Mouse (Mus musculus) thymus, postnatal 10 days (tissue): ENCODE measurements around the gene Abhd6.
"Not testable (repeated sequence)": the region's sequence is repeated elsewhere in the genome, so short reads cannot be mapped to it uniquely, and the experiment has no call there.

Experiments
- DNase-seq, 2 experiments: peaks; one replicate each; pipeline ENCODE4 v3.0.0; 2021; ENCODE audit warnings: low spot score in 2 of 2

Abhd6 gene

GRCm38 (mm10) chr14:7999030-7999429, 3.7 kb upstream of the Abhd6 start:
- DNase-seq: no peak

DNA sequence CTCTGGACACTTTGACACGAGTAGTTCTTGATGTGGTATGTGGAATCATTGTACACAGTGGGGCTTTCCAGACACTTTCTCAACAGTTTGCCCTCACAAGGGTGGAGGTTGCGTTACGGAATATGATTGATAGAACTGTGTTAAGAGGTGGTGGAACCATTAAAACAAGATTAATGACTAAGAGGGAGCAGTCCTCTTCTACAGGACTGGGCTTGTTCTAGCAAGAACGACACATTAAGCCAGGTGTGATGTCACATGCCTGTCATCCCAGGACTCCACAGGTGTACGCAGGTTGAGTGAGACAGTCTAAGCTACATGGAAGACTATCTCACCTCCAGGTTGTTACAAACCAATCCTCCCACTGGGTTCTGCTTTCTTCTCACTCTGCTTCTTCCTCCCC, 3.3 kb upstream of the Abhd6 start:
- DNase-seq: no peak

DNA sequence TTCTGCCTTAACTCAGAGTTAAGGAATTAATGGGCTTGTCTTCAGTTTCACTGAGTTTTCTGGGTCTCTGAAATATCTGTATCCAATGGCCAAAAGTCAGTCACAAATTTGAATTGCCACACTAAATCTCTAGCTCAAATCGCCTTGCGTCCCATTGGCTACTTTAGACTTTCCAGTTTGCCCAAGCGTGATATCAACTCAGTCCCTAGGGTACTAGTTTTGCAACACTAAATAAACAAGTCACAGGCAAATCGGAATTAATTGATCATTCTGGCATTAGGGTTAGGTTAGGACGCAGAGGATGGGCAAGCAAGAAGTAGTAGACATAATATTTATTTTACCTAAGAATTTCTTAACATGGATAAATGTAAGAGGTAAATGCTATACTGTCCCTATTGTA, 2.5 kb upstream of the Abhd6 start:
- DNase-seq: no peak

GRCm38 (mm10) chr14:8000831-8001685, 1.6 kb upstream of the Abhd6 start:
- DNase-seq: no peak

GRCm38 (mm10) chr14:8003093-8003670, 480 bp downstream of the Abhd6 start:
- DNase-seq: peak in 1 of 2 experiments; percentile 20

DNA sequence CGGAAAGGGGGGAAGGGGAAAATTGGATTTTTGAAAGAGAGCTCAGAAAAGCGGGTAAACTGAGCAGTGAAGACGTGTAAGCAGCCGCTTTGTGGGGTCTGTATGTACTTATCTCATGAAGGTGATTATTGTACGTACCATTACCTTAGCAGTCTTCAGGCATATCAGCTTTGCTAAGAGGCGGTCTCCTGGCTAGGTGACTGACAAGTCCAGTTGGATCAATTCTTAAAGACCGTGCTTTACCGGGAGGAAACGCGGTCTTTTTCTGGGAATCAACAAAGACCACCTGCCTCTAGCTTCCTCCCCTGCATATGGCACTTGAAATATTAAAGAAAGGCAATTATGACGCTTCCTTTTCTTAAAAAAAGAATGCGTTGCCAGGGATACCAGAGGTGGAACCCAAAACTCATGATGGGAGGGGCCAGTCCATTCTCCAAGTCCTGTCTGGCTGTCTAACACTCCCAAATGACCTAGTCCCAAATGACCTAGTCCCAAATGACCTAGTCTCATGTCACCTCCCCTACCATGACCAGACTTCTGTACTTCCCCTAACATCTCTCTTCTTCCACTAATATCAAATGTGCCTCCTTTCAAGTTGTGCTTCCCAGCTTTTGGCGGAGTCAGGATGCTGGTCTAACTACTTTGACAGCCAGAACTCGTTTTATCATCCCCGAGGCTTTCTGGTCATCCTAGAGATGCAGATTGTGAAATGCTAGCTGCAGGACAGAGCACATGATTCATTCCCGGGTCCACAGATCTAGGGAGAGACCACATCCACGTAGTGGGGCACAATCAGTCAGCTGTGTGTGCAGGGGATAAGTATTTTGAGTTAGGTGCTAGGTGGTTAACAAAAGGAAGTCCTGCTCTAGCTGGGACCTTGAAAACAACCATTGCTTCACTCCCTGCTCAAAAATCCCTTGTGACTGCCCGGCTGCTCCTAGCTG, 1.3 kb downstream of the Abhd6 start:
- no peak for DNase-seq

DNA sequence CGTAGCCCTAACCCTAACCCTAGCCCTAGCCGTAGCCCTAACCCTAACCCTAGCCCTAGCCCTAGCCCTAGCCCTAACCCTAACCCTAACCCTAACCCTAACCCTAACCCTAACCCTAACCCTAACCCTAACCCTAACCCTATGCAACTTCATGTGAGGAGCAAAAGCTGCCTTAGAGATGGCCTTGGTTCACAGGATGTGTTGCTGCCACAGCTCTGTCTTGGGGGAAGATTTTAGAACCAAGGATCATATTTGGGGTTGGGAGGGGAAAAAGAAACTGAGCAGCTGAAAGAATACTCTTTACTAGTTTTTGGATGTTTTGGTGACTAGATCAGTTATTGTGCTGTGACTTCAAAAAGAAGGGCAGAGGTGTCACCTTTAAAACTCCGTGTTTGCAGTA, 3.4 kb downstream of the Abhd6 start:
- not testable (repeated sequence) for DNase-seq

DNA sequence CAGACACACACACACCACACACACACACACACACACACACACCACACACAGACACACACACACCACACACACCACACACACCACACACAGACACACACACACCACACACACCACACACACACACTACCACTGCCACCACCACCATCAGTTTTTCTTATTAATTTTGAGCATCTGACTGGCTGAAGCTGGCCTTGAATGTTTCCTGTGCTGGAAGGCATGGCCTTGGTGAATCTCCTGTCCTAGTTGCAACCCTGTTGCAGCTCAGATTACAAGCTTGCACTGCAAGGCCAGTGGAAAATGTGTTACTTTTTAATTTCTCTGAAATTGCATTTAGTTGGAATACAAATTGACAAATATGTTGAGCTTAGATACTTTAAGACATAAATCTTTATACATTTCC, 4.4 kb downstream of the Abhd6 start:
- no peak for DNase-seq

GRCm38 (mm10) chr14:8007486-8007885, 4.8 kb downstream of the Abhd6 start:
- no peak for DNase-seq

DNA sequence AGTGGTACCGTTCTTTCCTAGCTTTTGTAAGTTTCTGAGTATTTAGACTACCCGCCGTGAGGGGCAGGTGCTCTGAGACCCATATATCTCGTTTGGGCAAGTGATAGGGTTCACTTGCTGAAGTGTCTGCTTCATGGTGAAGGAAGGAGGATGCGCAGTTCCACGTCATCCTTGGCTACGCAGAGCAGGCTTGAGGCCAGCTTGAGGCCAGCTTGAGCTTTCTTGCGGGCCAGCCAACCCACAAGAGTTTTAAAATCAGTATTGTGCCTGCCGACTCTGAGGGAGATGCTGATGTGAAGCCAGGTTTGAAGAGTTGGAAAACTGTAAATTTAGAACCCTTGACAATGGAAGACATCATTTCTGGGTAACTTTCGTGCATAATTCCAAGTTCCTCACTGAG, 5.2 kb downstream of the Abhd6 start:
- DNase-seq: no peak

- no peak for DNase-seq
Observed at GRCm38 (mm10) chr14:8011297-8011696, 8.6 kb downstream of the Abhd6 start.

DNA sequence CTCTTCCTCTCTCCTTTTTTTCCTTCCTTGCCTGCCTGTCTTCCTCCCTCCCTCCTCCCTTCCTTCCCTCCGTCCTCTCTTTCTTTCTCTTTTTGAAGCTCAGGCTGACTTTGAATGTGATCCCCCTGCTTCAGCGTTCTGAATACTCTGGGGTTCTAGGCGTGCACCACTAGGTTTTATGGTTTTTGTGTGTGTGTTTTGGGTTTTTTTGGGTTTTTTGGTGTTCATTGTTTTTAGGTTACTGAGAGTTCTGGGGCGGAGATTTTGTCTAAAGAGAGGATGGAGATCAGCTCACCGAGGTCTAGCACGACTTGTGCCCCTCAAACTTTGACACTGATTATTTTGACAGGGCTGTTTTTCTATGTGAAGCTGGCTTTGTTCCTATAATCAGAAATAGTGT, 9.2 kb downstream of the Abhd6 start:
- DNase-seq: no peak

GRCm38 (mm10) chr14:8015756-8016155, 13.1 kb downstream of the Abhd6 start:
- no peak for DNase-seq

- DNase-seq: no peak
Observed at GRCm38 (mm10) chr14:8016276-8016675, 13.6 kb downstream of the Abhd6 start.

DNA sequence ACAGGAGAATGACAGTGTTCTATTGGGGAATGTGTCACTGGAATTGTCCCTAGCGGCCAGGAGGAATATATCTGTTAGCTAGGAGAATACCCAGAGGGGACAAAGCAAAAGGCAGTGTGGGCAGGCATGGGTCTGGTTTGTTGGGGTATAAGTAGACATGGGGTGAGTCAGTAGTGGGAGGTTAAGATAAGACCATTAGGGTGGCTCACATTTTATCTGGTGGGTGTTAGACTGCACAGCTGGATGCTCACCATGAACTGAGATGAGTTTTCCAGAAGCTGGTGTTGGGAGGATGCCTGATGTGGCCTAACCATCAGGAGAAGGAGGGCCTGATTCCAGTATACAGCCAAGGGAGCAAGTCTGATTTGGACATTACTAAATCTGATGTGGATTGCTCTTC, 14.2 kb downstream of the Abhd6 start:
- DNase-seq: no peak

DNA sequence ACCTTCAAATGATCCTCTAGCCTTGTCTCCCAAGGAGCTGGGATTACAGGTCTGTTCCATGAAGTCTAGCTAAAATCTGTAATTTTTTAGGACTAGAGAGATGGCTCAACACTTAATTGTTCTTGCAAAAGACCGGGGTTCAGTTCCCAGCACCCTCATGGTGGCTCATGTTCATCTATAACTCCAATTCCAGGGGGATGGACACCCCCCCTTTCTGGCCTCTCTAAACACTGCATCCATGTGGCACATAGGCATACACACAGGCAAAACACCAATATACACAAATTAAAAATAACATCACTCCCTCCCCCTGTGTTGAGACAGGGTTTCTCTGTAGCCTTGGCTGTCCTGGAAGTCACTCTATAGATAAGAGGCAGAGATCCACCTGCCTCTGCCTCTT, 17.3 kb downstream of the Abhd6 start:
- no peak for DNase-seq

DNA sequence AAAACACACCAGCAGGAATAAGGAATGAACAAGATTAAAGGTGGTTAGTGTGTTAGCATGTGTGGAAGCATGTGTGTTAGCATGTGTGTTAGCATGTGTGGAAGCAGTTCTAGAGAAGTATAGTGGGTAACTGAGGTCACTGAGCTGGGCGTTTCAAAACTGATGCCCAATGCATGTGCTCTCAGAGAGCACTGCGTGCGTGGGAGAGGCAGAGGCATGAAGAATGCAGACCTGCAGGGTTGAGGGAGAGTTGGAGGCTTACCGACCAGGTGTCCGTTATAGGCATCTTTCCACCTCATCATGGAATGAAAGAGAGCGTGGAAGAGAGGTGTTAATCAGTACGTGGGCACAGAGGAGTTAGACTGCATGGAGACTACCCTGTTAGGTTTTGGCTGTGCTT, 17.8 kb downstream of the Abhd6 start:
- no peak for DNase-seq

GRCm38 (mm10) chr14:8024469-8024868, 21.8 kb downstream of the Abhd6 start:
- DNase-seq: no peak

GRCm38 (mm10) chr14:8024936-8025335, 22.2 kb downstream of the Abhd6 start:
- no peak for DNase-seq

GRCm38 (mm10) chr14:8026769-8027531, 24.2 kb downstream of the Abhd6 start:
- no peak for DNase-seq

- no peak for DNase-seq
Observed at GRCm38 (mm10) chr14:8028086-8028485, 25.4 kb downstream of the Abhd6 start.

GRCm38 (mm10) chr14:8029752-8030151, 27.1 kb downstream of the Abhd6 start:
- DNase-seq: no peak
